Mouse (Mus musculus): ENCODE measurements around the gene Armc7. TPM values are rescaled to one million over a fixed set of nuclear protein-coding genes. Genes with fewer than 3 reads are reported as not detected.
A peak's percentile ranks its signal among the peaks of the same experiment; 100 is the strongest.
"Not testable (repeated sequence)": the region's sequence is repeated elsewhere in the genome, so short reads cannot be mapped to it uniquely, and the experiment has no call there.

Gene Armc7
- polyA plus RNA-seq, 1 experiment from 2014 or later, result 9.0 TPM

GRCm38 (mm10) chr11:115491356-115492083 is 16.1 kb downstream of the Armc7 start, which contains the start of gene Nt5c:
Gene Nt5c, minus strand, starts transcription at chr11:115491862.
- Histone ChIP-seq H3K36me3 (ENCODE audit: insufficient read depth, low read length) (0 out of 2 replicates have a peak, but pooled peaks cover 6% of the 10 kb centered on the region), H3K4me3 (ENCODE audit: low read depth, low read length) (peak within 1 kb of the TSS; percentile 62), H3K27me3 (replicated peaks; ENCODE audit: insufficient read depth, low read length) (no peaks in the 10 kb centered on the region), H3K4me2 (replicated peaks; ENCODE audit: low read depth, low read length) (peak within 1 kb of the TSS; percentile 79), H3K4me1 (ENCODE audit: insufficient read depth, low read depth, low read length) (peaks cover 11% of the 10 kb centered on the region; the same call in 1 of the 2 replicates), H3K9ac (replicated peaks; ENCODE audit: low read depth) (peak within 1 kb of the TSS; percentile 41; the same call in 1 of the 2 replicates), H3K27ac (ENCODE audit: low read length) (peak within 1 kb of the TSS; percentile 81), H3K9me3 (ENCODE audit: low read length) (no peaks in the 10 kb centered on the region)
- WGBS, result under 1% methylated on average over 42 of the region's 43 CpGs
- ATAC-seq (peak; percentile 96), DNase-seq (ENCODE audit: low spot score) (peak; percentile 90)
- TF ChIP-seq EP300 (IDR thresholded peaks at IDR 0.05) (no peak; the same call in 1 of the 2 replicates), CTCF (IDR thresholded peaks at IDR 0.05) (peak; percentile 87)

DNA sequence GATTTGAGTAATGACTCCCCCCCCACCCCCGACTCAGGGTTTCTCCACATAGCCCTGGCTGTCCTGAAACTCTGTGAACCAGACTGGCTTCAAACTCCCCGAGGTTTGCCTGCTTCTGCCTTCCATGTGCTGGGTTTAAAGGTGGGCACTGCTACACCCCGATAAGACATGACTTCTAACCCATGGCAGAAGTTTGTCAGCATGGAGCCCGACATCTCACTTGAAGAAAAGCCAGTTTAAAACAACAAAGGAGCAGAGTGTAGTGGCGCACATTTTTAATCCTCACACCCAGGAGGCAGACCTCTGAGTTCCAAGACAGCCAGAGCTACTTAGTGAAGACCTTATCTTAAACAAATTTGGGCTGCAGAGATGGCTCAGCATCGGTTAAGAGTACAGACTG is 16.9 kb downstream of the Armc7 start:
- 0 out of 2 replicates have a peak, but pooled peaks cover 6% of the 10 kb centered on the region for H3K36me3 ChIP-seq (ENCODE audit: insufficient read depth, low read length)
- no peaks in the 10 kb centered on the region for H3K9me3 ChIP-seq (ENCODE audit: low read length)
- peaks cover 11% of the 10 kb centered on the region; the same call in 1 of the 2 replicates for H3K4me1 ChIP-seq (ENCODE audit: insufficient read depth, low read depth, low read length)
- H3K4me3 ChIP-seq (ENCODE audit: low read depth, low read length), result no peak overlapping the region
- ATAC-seq, result no peak
- 0 out of 2 replicates have a peak overlapping the region, but pooled peaks have one; percentile 41 for H3K9ac ChIP-seq (replicated peaks; ENCODE audit: low read depth)
- H3K4me2 ChIP-seq (replicated peaks; ENCODE audit: low read depth, low read length), result peak overlapping the region; percentile 79
- no peaks in the 10 kb centered on the region for H3K27me3 ChIP-seq (replicated peaks; ENCODE audit: insufficient read depth, low read length)
- no peak overlapping the region for H3K27ac ChIP-seq (ENCODE audit: low read length)
- no peak for TF ChIP-seq EP300 (IDR thresholded peaks at IDR 0.05)
- no peak for TF ChIP-seq CTCF (IDR thresholded peaks at IDR 0.05)
- no peak for DNase-seq (ENCODE audit: low spot score)
- WGBS, result 27% methylated on average over 6 of the region's 6 CpGs

- not testable (repeated sequence) for H3K4me3 ChIP-seq (ENCODE audit: low read depth, low read length); H3K9ac ChIP-seq (replicated peaks; ENCODE audit: low read depth); ATAC-seq; H3K36me3 ChIP-seq (ENCODE audit: insufficient read depth, low read length); H3K9me3 ChIP-seq (ENCODE audit: low read length); H3K27me3 ChIP-seq (replicated peaks; ENCODE audit: insufficient read depth, low read length); H3K4me1 ChIP-seq (ENCODE audit: insufficient read depth, low read depth, low read length); H3K4me2 ChIP-seq (replicated peaks; ENCODE audit: low read depth, low read length); DNase-seq (ENCODE audit: low spot score); H3K27ac ChIP-seq (ENCODE audit: low read length)
- 84% methylated on average over 9 of the region's 9 CpGs for WGBS
These were observed 21.1 kb downstream of the Armc7 start for GRCm38 (mm10) chr11:115496559-115496958.

GRCm38 (mm10) chr11:115502636-115503035 is 27.2 kb downstream of the Armc7 start:
- Histone ChIP-seq H3K9ac (replicated peaks; ENCODE audit: low read depth) (no peak overlapping the region), H3K9me3 (ENCODE audit: low read length) (no peaks in the 10 kb centered on the region), H3K4me2 (replicated peaks; ENCODE audit: low read depth, low read length) (no peak overlapping the region), H3K27me3 (replicated peaks; ENCODE audit: insufficient read depth, low read length) (no peaks in the 10 kb centered on the region), H3K36me3 (ENCODE audit: insufficient read depth, low read length) (peaks cover 3% of the 10 kb centered on the region; the same call in 1 of the 2 replicates), H3K4me3 (ENCODE audit: low read depth, low read length) (no peak overlapping the region), H3K27ac (ENCODE audit: low read length) (no peak overlapping the region), H3K4me1 (ENCODE audit: insufficient read depth, low read depth, low read length) (no peaks in the 10 kb centered on the region)
- ATAC-seq, result no peak
- TF ChIP-seq EP300 (IDR thresholded peaks at IDR 0.05) (no peak), CTCF (IDR thresholded peaks at IDR 0.05) (no peak)
- WGBS, result 92% methylated on average over 6 of the region's 6 CpGs
- DNase-seq (ENCODE audit: low spot score), result no peak

GRCm38 (mm10) chr11:115506586-115506985 is 31.1 kb downstream of the Armc7 start:
- 0 out of 2 replicates have a peak overlapping the region, but pooled peaks have one; percentile 13 for H3K9ac ChIP-seq (replicated peaks; ENCODE audit: low read depth)
- no peaks in the 10 kb centered on the region for H3K27me3 ChIP-seq (replicated peaks; ENCODE audit: insufficient read depth, low read length)
- 0 out of 2 replicates have a peak, but pooled peaks cover under 1% of the 10 kb centered on the region for H3K4me1 ChIP-seq (ENCODE audit: insufficient read depth, low read depth, low read length)
- ATAC-seq (no peak), DNase-seq (ENCODE audit: low spot score) (no peak)
- no peak overlapping the region for H3K4me3 ChIP-seq (ENCODE audit: low read depth, low read length)
- no peak for TF ChIP-seq EP300 (IDR thresholded peaks at IDR 0.05)
- TF ChIP-seq CTCF (IDR thresholded peaks at IDR 0.05), result no peak
- no peaks in the 10 kb centered on the region for H3K36me3 ChIP-seq (ENCODE audit: insufficient read depth, low read length)
- H3K4me2 ChIP-seq (replicated peaks; ENCODE audit: low read depth, low read length), result no peak overlapping the region
- H3K27ac ChIP-seq (ENCODE audit: low read length), result no peak overlapping the region
- 69% methylated on average over 3 of the region's 3 CpGs for WGBS
- no peaks in the 10 kb centered on the region for H3K9me3 ChIP-seq (ENCODE audit: low read length)

- Histone ChIP-seq H3K27me3 (replicated peaks; ENCODE audit: insufficient read depth, low read length) (no peaks in the 10 kb centered on the region), H3K27ac (ENCODE audit: low read length) (no peak overlapping the region), H3K4me2 (replicated peaks; ENCODE audit: low read depth, low read length) (no peak overlapping the region), H3K9ac (replicated peaks; ENCODE audit: low read depth) (no peak overlapping the region), H3K9me3 (ENCODE audit: low read length) (no peaks in the 10 kb centered on the region), H3K4me3 (ENCODE audit: low read depth, low read length) (no peak overlapping the region), H3K36me3 (ENCODE audit: insufficient read depth, low read length) (no peaks in the 10 kb centered on the region), H3K4me1 (ENCODE audit: insufficient read depth, low read depth, low read length) (peaks cover 15% of the 10 kb centered on the region)
- TF ChIP-seq CTCF (IDR thresholded peaks at IDR 0.05), result no peak
- TF ChIP-seq EP300 (IDR thresholded peaks at IDR 0.05), result no peak
- DNase-seq (ENCODE audit: low spot score) (no peak), ATAC-seq (no peak)
- WGBS, result 84% methylated on average over 2 of the region's 2 CpGs
These were observed 32.6 kb downstream of the Armc7 start for GRCm38 (mm10) chr11:115508061-115508460.

All from lung, postnatal 0 days (tissue).